Mouse (Mus musculus) CH12.LX (cell line): ENCODE data around the gene Lrrc29. TPM values are rescaled to one million over a fixed set of nuclear protein-coding genes. Genes with fewer than 3 reads are reported as not detected.
A peak's percentile ranks its signal among the peaks of the same experiment; 100 is the strongest.
"Not testable (repeated sequence)": the region's sequence is repeated elsewhere in the genome, so short reads cannot be mapped to it uniquely, and the experiment has no call there.

Experiments used
- DNase-seq: peaks from one replicate; pipeline ENCODE4 v3.0.0-alpha.2; 2013; ENCODE audit errors: extremely low read depth
- H3K27ac ChIP-seq: 2 replicates; pipeline ENCODE4 v1.5.1; 2012; ENCODE audit warnings: low read depth, mild to moderate bottlenecking, control low read depth, moderate library complexity; ENCODE audit not compliant: insufficient read depth
- H3K27me3 ChIP-seq: replicated peaks from 2 replicates; pipeline ENCODE3; 2012; ENCODE audit warnings: inconsistent platforms
- H3K36me3 ChIP-seq, 2 experiments: replicated peaks in 1 of 2; 2 replicates each; pipeline versions ENCODE3 to v1.6.1; 2012; ENCODE audit warnings: inconsistent platforms in 1 of 2, low read length in 1 of 2, mild to moderate bottlenecking in 1 of 2, mixed read lengths in 1 of 2, moderate library complexity in 1 of 2; ENCODE audit not compliant: control insufficient read depth in 1 of 2, insufficient read depth in 1 of 2
- H3K4me1 ChIP-seq, 2 experiments: 2 replicates each; pipeline ENCODE4 v1.6.1; 2012; ENCODE audit warnings: inconsistent platforms in 1 of 2, moderate library complexity in 1 of 2; ENCODE audit not compliant: insufficient read depth in 2 of 2, control insufficient read depth in 1 of 2
- H3K4me2 ChIP-seq: 2 replicates; pipeline ENCODE4 v1.6.1; 2012; ENCODE audit warnings: low read depth, mild to moderate bottlenecking, control low read depth; ENCODE audit not compliant: poor library complexity, insufficient read depth, severe bottlenecking
- H3K4me3 ChIP-seq, 3 experiments: fragments of 150-350 bp in 1 of 3; sonication (generic) in 1 of 3; replicated peaks in 1 of 3; 2 replicates each; pipeline versions ENCODE3 to v1.5.1; 2011 to 2012; ENCODE audit warnings: low read depth in 2 of 3, low read length in 2 of 3, mild to moderate bottlenecking in 2 of 3, moderate library complexity in 2 of 3, control low read depth in 1 of 3, improper control_type of control experiment in 1 of 3, inconsistent platforms in 1 of 3, mixed read lengths in 1 of 3; ENCODE audit not compliant: poor library complexity in 1 of 3
- H3K79me2 ChIP-seq: replicated peaks from 2 replicates; pipeline ENCODE4 v1.6.1; 2012; ENCODE audit warnings: mild to moderate bottlenecking, moderate library complexity; ENCODE audit not compliant: control insufficient read depth, poor library complexity, insufficient read depth, severe bottlenecking; ENCODE audit errors: extremely low read depth
- H3K9ac ChIP-seq: 2 replicates; pipeline ENCODE4 v1.6.1; 2012; ENCODE audit warnings: low read depth, mild to moderate bottlenecking, control low read depth, moderate library complexity; ENCODE audit not compliant: insufficient read depth
- H3K9me3 ChIP-seq: replicated peaks from 2 replicates; pipeline ENCODE3; 2012; ENCODE audit warnings: low read length, inconsistent platforms, mixed read lengths
- CHD2 ChIP-seq: IDR thresholded peaks from 2 replicates; pipeline ENCODE4 v1.6.1; 2011; ENCODE audit warnings: low read length, improper control_type of control experiment
- CTCF ChIP-seq, 2 experiments: IDR thresholded peaks in 1 of 2; conservative IDR thresholded peaks in 1 of 2; 2 replicates each; pipeline ENCODE4 v1.5.1; 2011 to 2012; ENCODE audit warnings: low read depth in 2 of 2, low read length in 2 of 2, improper control_type of control experiment in 1 of 2, inconsistent platforms in 1 of 2, mild to moderate bottlenecking in 1 of 2, moderate library complexity in 1 of 2
- E2F4 ChIP-seq: IDR thresholded peaks from 2 replicates; pipeline ENCODE4 v1.6.1; 2011; ENCODE audit warnings: low read depth, low read length, improper control_type of control experiment; ENCODE audit not compliant: insufficient replicate concordance
- IRF4 ChIP-seq: IDR thresholded peaks from 2 replicates; pipeline ENCODE4 v1.6.1; 2014; ENCODE audit warnings: low read depth, mild to moderate bottlenecking, inconsistent platforms, low read length, improper control_type of control experiment
- MAZ ChIP-seq: IDR thresholded peaks from 2 replicates; pipeline ENCODE4 v1.6.1; 2012; ENCODE audit warnings: low read depth, mild to moderate bottlenecking, inconsistent platforms, low read length, improper control_type of control experiment, moderate library complexity
- MYC ChIP-seq: IDR thresholded peaks from 2 replicates; pipeline ENCODE4 v1.6.1; 2011; ENCODE audit warnings: low read depth, mild to moderate bottlenecking, improper control_type of control experiment, low read length
- RAD21 ChIP-seq: IDR thresholded peaks from 2 replicates; pipeline ENCODE4 v1.6.1; 2011; ENCODE audit warnings: low read depth, mild to moderate bottlenecking, low read length, improper control_type of control experiment, moderate library complexity
- RCOR1 ChIP-seq: conservative IDR thresholded peaks from 2 replicates; pipeline ENCODE4 v1.6.1; 2012; ENCODE audit warnings: low read depth, mild to moderate bottlenecking, inconsistent platforms, low read length, improper control_type of control experiment
- SMC3 ChIP-seq: IDR thresholded peaks from 2 replicates; pipeline ENCODE4 v1.6.1; 2011; ENCODE audit warnings: low read depth, low read length, improper control_type of control experiment
- TCF12 ChIP-seq: IDR thresholded peaks from 2 replicates; pipeline ENCODE4 v1.6.1; 2014; ENCODE audit warnings: low read depth, mild to moderate bottlenecking, inconsistent platforms, low read length, improper control_type of control experiment
- UBTF ChIP-seq: IDR thresholded peaks from 2 replicates; pipeline ENCODE4 v1.6.1; 2012; ENCODE audit warnings: low read depth, mild to moderate bottlenecking, inconsistent platforms, low read length, improper control_type of control experiment, moderate library complexity
- USF1 ChIP-seq: IDR thresholded peaks from 2 replicates; pipeline ENCODE4 v1.6.1; 2014; ENCODE audit warnings: low read depth, mild to moderate bottlenecking, inconsistent platforms, low read length, improper control_type of control experiment
- USF2 ChIP-seq: conservative IDR thresholded peaks from 2 replicates; pipeline ENCODE4 v1.6.1; 2011; ENCODE audit warnings: low read depth, low read length, improper control_type of control experiment
- ZNF384 ChIP-seq: IDR thresholded peaks from 2 replicates; pipeline ENCODE4 v1.6.1; 2012; ENCODE audit warnings: low read depth, low read length, improper control_type of control experiment, inconsistent platforms
- dilution Hi-C: fragments of 300-500 bp; cut with MboI; formaldehyde crosslinking; loops from 2 replicates; pipeline ENCODE4 v1.14.3; 2020; ENCODE audit warnings: low sequenced_read_pairs; ENCODE audit not compliant: extremely low pct_unique_long_range_greater_than_20kb, extremely low pct_ligation_motif_present
- in situ Hi-C: fragments of 300-500 bp; cut with MboI; formaldehyde crosslinking; loops from 3 replicates; pipeline ENCODE4 v1.14.3; 2019; ENCODE audit warnings: low sequenced_read_pairs, low pct_ligation_motif_present, low pct_unique_long_range_greater_than_20kb, mixed read lengths
- polyA plus RNA-seq: library from polyadenylated mRNA; unstranded; fragments of >175 nt; gene quantifications from 2 replicates; pipeline ENCODE4 v1.2.1, GENCODE M21; 2012; ENCODE audit warnings: low read depth; ENCODE audit not compliant: insufficient read length
- total RNA-seq, 2 experiments: library from RNA; depleted of rRNA; stranded (reverse); fragments of 300-350 nt in 1 of 2; fragments of >200 nt in 1 of 2; gene quantifications; 2 replicates each; pipeline ENCODE4 v1.2.3; 2012 to 2014

The Lrrc29 gene
- total and polyA plus RNA-seq, 3 experiments: 1.4 to 1.8 (median 1.7) TPM

DNA sequence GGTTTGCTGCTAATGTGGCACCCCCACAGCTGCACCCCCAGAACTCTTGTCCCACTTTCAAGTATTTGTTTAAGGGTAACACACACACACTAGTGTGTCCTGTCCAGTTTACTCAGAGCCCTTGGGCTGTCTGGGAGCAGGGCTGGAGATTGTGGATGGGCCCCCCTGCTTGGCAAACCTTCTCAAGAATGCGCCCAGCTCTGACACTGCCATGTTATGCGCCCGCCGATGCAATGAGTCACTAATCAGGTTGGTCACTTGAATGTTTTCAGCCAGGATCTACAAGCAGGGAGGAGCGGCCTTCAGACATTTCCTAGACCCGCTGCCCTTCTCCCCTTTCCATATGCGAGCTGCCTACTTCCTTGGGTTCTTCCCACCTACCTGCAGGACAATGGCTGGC, 33.6 kb downstream of the Lrrc29 start:
- H3K4me3 ChIP-seq: no peak overlapping the region
- H3K4me1 ChIP-seq: peaks cover 13 to 40% of the 10 kb centered on the region in 2 experiments
- no peaks in the 10 kb centered on the region for H3K9me3 ChIP-seq
- in situ Hi-C loops: loop anchor here (5.0 kb wide), 1 partner anchor 35 kb away; the partner anchor contains the start of gene B3gnt9
- H3K79me2 ChIP-seq: no peaks in the 10 kb centered on the region
- TF ChIP-seq USF1 (no peak), IRF4 (no peak), E2F4 (no peak), USF2 (no peak), MAZ (no peak), MYC (no peak), UBTF (no peak), ZNF384 (no peak), CTCF (conservative IDR thresholded peaks at IDR 0.05 in 1 of 2, IDR thresholded peaks at IDR 0.05 in 1 of 2; ENCODE audit: low read depth in 2 of 2, low read length in 2 of 2) (no peak), CHD2 (no peak), TCF12 (no peak), RAD21 (no peak), SMC3 (no peak), RCOR1 (no peak)
- no peaks in the 10 kb centered on the region for H3K27me3 ChIP-seq
- dilution Hi-C loops: no loop called here
- DNase-seq: no peak
- H3K4me2 ChIP-seq: no peak overlapping the region
- H3K9ac ChIP-seq: no peak overlapping the region
- no peak overlapping the region for H3K27ac ChIP-seq
- peaks cover 0 to 13% of the 10 kb centered on the region in 2 experiments for H3K36me3 ChIP-seq

DNA sequence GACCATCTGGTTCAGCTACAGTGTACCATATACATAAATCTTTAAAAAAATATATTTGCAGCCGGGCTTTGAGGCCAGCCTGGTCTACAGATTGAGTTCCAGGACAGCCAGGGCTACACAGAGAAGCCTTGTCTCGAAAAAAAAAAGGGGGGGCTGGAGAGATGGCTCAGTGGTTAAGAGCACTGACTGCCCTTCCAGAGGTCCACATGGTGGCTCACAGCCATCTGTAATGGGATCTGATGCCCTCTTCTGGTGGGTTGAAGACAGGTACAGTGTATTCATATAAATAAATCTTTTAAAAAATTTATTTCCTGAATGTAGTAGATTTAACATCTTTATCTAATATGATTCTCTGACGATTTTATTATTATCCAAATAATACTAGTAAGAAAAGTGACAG, 34.3 kb downstream of the Lrrc29 start:
- H3K9ac ChIP-seq, H3K9me3 ChIP-seq, H3K27ac ChIP-seq, H3K4me3 ChIP-seq, H3K4me2 ChIP-seq, H3K27me3 ChIP-seq, dilution Hi-C loops, H3K79me2 ChIP-seq, DNase-seq: not testable (repeated sequence)
- TF ChIP-seq MYC (peak; percentile 64; the same call in 1 of the 2 replicates), RAD21 (peak; percentile 12), CTCF (conservative IDR thresholded peaks at IDR 0.05 in 1 of 2, IDR thresholded peaks at IDR 0.05 in 1 of 2; ENCODE audit: low read depth in 2 of 2, low read length in 2 of 2) (peak in 1 of 2 experiments; percentile 42; a peak in 2 of 4 replicates)
- H3K4me1 ChIP-seq: peaks cover 13 to 40% of the 10 kb centered on the region in 2 experiments
- in situ Hi-C loops: loop anchor here (5.0 kb wide), 1 partner anchor 35 kb away; the partner anchor contains the start of gene B3gnt9
- H3K36me3 ChIP-seq: peaks cover 0 to 13% of the 10 kb centered on the region in 2 experiments

DNA sequence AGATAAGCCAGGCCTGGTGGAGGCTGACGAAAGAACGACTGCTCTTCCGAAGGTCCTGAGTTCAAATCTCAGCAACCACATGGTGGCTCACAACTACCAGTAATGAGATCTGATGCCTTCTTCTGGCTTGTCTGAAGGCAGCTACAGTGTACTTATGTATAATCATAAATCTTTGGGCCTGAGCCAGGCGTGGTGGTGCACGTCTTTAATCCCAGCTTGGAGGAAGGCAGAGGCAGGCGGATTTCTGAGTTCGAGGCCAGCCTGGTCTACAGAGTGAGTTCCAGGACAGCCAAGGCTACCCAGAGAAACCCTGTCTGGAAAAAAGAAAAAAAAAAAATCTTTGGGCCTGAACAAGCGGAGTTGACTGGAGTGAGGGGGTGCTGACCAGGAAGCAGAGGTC, 34.7 kb downstream of the Lrrc29 start:
- DNase-seq, H3K9ac ChIP-seq, H3K9me3 ChIP-seq, H3K4me2 ChIP-seq, H3K79me2 ChIP-seq, dilution Hi-C loops, H3K27me3 ChIP-seq, H3K4me3 ChIP-seq, H3K27ac ChIP-seq: not testable (repeated sequence)
- Histone ChIP-seq H3K36me3 (peaks cover 0 to 15% of the 10 kb centered on the region in 2 experiments), H3K4me1 (peaks cover 13 to 40% of the 10 kb centered on the region in 2 experiments)
- in situ Hi-C loops: loop anchor here (5.0 kb wide), 1 partner anchor 34 kb away; the partner anchor contains the start of gene B3gnt9
